Mouse (Mus musculus) embryonic facial prominence, embryonic 12.5 days (tissue): ENCODE results near the gene Zfyve21. TPM values are rescaled to one million over a fixed set of nuclear protein-coding genes. Genes with fewer than 3 reads are reported as not detected.

ENCODE experiments used
- ATAC-seq: fragments of 200-750 bp; cut with Nextera tagmentation; 2 replicates; pipeline ENCODE4 v1.8.0; 2017; ENCODE audit not compliant: insufficient number of reproducible peaks, insufficient read depth, low FRiP score, low TSS enrichment
- H3K27ac ChIP-seq: fragments of 300-500 bp; sonication (generic); 2 replicates; pipeline ENCODE4 v1.5.1; 2016; ENCODE audit warnings: mild to moderate bottlenecking
- H3K27me3 ChIP-seq: fragments of 300-500 bp; sonication (generic); 2 replicates; pipeline ENCODE4 v1.6.1; 2016; ENCODE audit warnings: mild to moderate bottlenecking, moderate library complexity
- H3K36me3 ChIP-seq: fragments of 300-500 bp; sonication (generic); 2 replicates; pipeline ENCODE4 v1.6.1; 2016; ENCODE audit warnings: mild to moderate bottlenecking
- H3K4me1 ChIP-seq: fragments of 300-500 bp; sonication (generic); 2 replicates; pipeline ENCODE4 v1.6.1; 2016
- H3K4me2 ChIP-seq: fragments of 300-500 bp; sonication (generic); replicated peaks from 2 replicates; pipeline ENCODE4 v1.6.1; 2016; ENCODE audit warnings: mild to moderate bottlenecking, moderate library complexity
- H3K4me3 ChIP-seq: fragments of 300-500 bp; sonication (generic); 2 replicates; pipeline ENCODE4 v1.5.1; 2016; ENCODE audit warnings: mild to moderate bottlenecking
- H3K9ac ChIP-seq: fragments of 300-500 bp; sonication (generic); 2 replicates; pipeline ENCODE4 v1.6.1; 2016; ENCODE audit warnings: mild to moderate bottlenecking, moderate library complexity
- H3K9me3 ChIP-seq: fragments of 300-500 bp; sonication (generic); 2 replicates; pipeline ENCODE4 v1.6.1; 2016; ENCODE audit warnings: mild to moderate bottlenecking, moderate library complexity
- WGBS: fragments of 180-500 bp; shearing (Covaris S2); methylation state at CpG from one replicate; pipeline ENCODE4 v1.1.7; 2016; 5-methylcytosine and 5-hydroxymethylcytosine counted together
- polyA plus RNA-seq: library from polyadenylated mRNA; unstranded; fragments of >200 nt; fragmentation: Nextera tagmentation; extraction: Ambion mirVana; gene quantifications from 2 replicates; pipeline ENCODE4 v1.2.1, GENCODE M21; 2016

Zfyve21 gene
- polyA plus RNA-seq, 1 experiment from 2014 or later: 88.9 TPM

DNA sequence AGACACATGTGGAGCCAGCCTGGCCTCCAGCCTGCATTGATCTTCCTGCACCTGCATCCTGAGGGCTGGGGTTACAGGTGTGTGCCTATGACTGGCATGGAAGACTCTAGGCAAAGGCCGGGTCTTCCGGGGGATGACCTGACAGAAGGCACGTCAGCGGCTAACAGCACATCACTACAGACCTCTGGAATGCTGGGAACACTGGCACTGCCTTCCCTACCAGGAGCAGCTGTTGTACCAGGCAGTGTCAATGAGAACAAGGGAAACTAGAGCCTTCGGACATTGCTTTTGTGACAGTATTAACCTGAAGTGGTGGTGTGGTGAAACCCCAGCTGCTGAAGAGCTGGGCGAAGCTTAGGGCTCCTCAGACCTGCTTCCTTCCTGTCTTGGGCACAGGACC, 5.2 kb upstream of the Zfyve21 start:
- H3K4me2 ChIP-seq: no peak overlapping the region
- H3K36me3 ChIP-seq: peaks cover 50% of the 10 kb centered on the region
- H3K27me3 ChIP-seq: no peaks in the 10 kb centered on the region
- ATAC-seq: no peak
- 90% methylated on average over 6 of the region's 6 CpGs for WGBS
- peak overlapping the region; percentile 52; the same call in 1 of the 2 replicates for H3K27ac ChIP-seq
- no peak overlapping the region for H3K4me3 ChIP-seq
- H3K9ac ChIP-seq: no peak overlapping the region
- H3K9me3 ChIP-seq: no peaks in the 10 kb centered on the region
- H3K4me1 ChIP-seq: peaks cover 25% of the 10 kb centered on the region

DNA sequence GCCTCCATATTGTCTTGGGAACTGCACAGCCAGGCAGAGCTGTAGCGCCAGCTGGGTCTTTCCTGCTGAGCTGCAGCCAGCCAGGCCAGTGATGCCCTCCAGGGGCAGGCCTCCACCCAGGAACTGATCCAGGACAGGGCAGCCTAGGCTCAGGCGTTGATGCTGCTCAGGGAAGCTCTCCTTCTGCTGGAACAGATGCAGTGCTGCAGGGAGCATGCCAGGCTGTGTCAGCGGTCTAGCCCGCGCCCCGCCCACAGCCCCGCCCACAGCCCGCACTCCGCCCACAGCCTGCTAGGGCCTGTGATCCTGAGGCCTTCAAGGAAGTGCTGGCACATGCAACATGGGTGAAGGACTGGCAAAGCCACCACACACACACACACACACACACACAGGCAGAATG, 4.2 kb upstream of the Zfyve21 start:
- ATAC-seq: 0 out of 2 replicates have a peak, but pooled peaks have one; percentile 10
- peaks cover 40% of the 10 kb centered on the region for H3K36me3 ChIP-seq
- peak overlapping the region; percentile 52 for H3K27ac ChIP-seq

DNA sequence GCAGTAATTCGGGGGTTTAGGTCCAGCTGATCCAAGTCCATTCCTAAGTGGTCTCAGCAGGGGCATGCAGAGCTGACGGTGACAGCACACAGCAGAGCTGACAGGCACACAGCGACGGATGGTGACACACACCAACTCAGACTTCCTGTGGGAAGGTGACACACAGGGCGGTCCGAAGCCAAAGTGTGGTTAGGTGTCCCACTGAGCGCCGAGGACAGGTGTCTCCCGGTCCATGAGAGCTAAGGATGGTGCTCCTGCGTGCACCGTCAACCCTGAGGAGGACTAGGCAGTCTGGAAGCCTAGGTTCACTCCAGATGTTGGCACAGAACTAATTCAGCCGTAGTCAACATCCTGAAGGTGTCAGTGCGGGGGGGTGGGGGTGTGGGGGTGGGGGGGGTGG, 1.9 kb upstream of the Zfyve21 start:
- H3K4me2 ChIP-seq: no peak overlapping the region
- ATAC-seq: no peak
- H3K4me3 ChIP-seq: no peak overlapping the region
- H3K9me3 ChIP-seq: no peaks in the 10 kb centered on the region
- no peak overlapping the region for H3K27ac ChIP-seq
- H3K4me1 ChIP-seq: peaks cover 47% of the 10 kb centered on the region
- no peak overlapping the region for H3K9ac ChIP-seq
- no peaks in the 10 kb centered on the region for H3K27me3 ChIP-seq
- 88% methylated on average over 13 of the region's 13 CpGs for WGBS
- peaks cover 18% of the 10 kb centered on the region for H3K36me3 ChIP-seq

More for the DNA sequence above, 4.2 kb upstream of the Zfyve21 start:
- Histone ChIP-seq H3K4me3 (no peak overlapping the region), H3K27me3 (no peaks in the 10 kb centered on the region), H3K4me1 (peaks cover 26% of the 10 kb centered on the region), H3K4me2 (peak overlapping the region; percentile 14; the same call in 1 of the 2 replicates), H3K9ac (no peak overlapping the region), H3K9me3 (no peaks in the 10 kb centered on the region)
- 3% methylated on average over 9 of the region's 9 CpGs for WGBS

DNA sequence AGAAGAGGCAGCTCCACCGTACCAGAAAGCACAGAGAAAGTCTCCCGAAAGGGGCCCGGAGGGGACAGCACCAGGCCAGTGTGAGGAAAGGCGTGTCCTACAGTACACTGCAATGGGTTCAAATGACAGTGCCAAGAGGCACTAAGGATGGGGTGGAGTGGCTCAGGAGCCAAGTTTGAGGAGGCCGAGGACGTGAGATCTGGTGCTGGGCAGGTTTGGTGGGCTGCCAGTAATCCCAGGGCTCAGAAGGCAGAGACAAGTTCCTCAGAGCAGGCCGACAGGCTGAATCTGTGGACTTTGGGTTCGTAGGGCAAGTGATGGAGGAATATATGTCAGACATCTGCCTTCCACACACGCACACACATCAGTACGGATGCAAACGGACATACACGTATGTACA, 1.4 kb upstream of the Zfyve21 start:
- H3K4me2 ChIP-seq: peak overlapping the region; percentile 86
- 69% methylated on average over 12 of the region's 12 CpGs for WGBS
- H3K9ac ChIP-seq: peak overlapping the region; percentile 72
- peaks cover 49% of the 10 kb centered on the region for H3K4me1 ChIP-seq
- no peak for ATAC-seq
- no peaks in the 10 kb centered on the region for H3K9me3 ChIP-seq
- no peaks in the 10 kb centered on the region for H3K27me3 ChIP-seq
- H3K36me3 ChIP-seq: peaks cover 13% of the 10 kb centered on the region
- H3K27ac ChIP-seq: no peak overlapping the region
- H3K4me3 ChIP-seq: peak overlapping the region; percentile 60

DNA sequence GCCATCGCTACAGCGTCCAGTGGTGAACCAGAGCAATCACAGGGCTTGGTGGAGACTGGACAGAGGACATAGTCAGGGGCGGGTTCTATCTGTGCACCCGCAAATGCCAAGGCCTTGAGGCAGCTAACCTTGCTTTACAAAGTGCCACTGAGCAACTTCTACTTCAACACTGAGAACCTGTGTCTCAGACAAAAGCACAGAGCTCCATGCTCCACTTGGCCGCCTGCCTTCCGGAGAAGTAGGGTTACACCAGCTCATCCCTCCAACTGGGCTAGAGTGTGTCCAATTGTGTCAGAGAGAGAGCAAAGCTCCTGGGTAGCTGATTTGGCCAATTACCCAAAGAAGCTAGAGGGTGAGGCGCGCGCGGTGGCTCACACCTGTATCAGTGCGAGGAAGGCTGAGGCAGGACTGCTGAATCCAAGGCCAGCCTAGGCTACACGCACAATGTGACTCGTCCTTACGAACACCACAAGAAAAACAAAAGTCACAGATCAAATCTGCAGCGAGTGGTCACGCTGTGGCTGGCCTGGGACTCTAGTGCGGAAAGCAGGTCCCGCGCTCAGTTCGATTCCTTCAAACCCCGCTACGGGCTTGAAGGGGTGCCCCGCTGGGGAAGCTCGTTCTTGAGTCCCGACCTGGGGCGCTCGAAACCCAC, 732 bp upstream of the Zfyve21 start:
- Histone ChIP-seq H3K27me3 (no peaks in the 10 kb centered on the region), H3K4me3 (peak overlapping the region; percentile 60), H3K9me3 (no peaks in the 10 kb centered on the region), H3K27ac (no peak overlapping the region; the same call in 1 of the 2 replicates), H3K4me1 (peaks cover 49% of the 10 kb centered on the region), H3K36me3 (peaks cover 7% of the 10 kb centered on the region; the same call in 1 of the 2 replicates), H3K4me2 (peak overlapping the region; percentile 86), H3K9ac (peak overlapping the region; percentile 72)
- WGBS: 5% methylated on average over 27 of the region's 27 CpGs
- no peak for ATAC-seq

DNA sequence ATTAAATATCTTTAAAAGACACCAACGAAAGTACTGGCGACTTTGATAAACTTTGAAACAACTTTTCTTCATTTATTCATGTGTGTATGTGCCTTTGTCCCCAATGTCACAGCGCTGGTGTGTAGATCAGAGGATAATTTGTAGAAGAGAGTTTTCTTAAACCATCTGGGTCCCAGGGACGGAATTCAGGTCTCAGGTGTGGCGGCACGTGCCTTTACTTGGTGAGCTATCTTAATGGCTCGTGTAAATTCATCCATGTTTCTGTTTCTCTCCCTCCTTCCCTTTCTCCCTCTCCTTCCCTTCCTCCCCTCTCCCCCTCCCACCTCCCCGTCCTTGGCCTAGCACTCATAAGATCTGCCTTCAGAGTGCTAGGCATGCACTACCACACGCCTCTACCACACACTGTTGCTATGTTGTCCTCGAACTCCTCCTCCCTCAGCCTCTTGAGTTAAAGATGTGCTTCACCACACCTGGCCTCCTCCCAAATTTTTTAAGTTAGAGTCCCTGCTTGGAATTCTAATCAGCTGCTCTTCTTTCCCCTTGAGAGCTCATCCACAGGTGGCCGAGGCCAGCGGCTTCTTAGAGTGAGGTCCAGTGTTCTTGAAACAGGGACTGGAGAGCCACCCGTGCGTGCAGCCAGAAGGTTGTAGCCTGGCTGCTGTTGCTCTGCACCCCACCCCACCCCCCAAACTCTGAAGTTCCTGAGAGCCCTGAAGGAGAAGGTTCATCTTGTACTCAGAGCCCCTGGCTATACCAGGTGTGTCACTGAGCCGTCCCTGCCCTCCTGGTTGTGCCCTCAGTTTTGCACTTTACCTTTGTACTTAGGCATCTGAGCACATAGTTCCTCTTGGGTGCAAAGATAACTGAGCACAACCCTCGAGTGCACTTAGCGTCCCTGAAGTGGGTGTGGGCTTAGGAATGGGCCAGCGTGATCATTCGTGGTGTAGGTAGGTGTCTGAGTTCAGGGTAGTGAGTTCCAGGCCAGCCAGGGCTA, 1.1 kb downstream of the Zfyve21 start:
- Histone ChIP-seq H3K9me3 (no peaks in the 10 kb centered on the region), H3K36me3 (no peaks in the 10 kb centered on the region), H3K4me2 (peak overlapping the region; percentile 68), H3K4me1 (peaks cover 45% of the 10 kb centered on the region), H3K27me3 (no peaks in the 10 kb centered on the region), H3K9ac (peak overlapping the region; percentile 82), H3K4me3 (peak overlapping the region; percentile 83), H3K27ac (0 out of 2 replicates have a peak overlapping the region, but pooled peaks have one; percentile 91)
- no peak for ATAC-seq
- 25% methylated on average over 19 of the region's 19 CpGs for WGBS

DNA sequence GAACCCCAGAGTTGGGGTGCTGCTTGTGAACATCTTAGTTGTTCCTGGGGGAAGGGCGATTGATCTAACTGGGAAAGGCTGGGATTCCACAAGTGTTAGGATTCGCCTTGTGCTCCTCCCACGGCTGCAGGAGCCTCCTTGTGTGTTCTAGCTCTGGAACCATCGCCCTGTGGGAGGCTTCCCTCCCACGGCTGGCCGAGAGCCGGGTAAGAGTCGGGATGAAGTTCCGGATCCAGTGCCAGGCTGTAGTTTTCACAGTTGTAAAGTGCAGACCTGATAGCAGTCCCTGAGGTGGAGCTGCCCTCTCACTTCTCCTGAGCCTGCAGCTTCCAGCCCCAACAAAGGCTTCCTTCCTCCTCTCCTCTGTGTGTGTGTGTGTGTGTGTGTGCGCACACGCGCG, 2.6 kb downstream of the Zfyve21 start:
- H3K27me3 ChIP-seq: no peaks in the 10 kb centered on the region
- no peaks in the 10 kb centered on the region for H3K9me3 ChIP-seq
- H3K4me3 ChIP-seq: 0 out of 2 replicates have a peak overlapping the region, but pooled peaks have one; percentile 10
- peak overlapping the region; percentile 68 for H3K4me2 ChIP-seq
- peak overlapping the region; percentile 6; the same call in 1 of the 2 replicates for H3K27ac ChIP-seq
- H3K9ac ChIP-seq: no peak overlapping the region
- 68% methylated on average over 13 of the region's 13 CpGs for WGBS
- H3K36me3 ChIP-seq: no peaks in the 10 kb centered on the region
- peaks cover 44% of the 10 kb centered on the region for H3K4me1 ChIP-seq
- no peak for ATAC-seq

DNA sequence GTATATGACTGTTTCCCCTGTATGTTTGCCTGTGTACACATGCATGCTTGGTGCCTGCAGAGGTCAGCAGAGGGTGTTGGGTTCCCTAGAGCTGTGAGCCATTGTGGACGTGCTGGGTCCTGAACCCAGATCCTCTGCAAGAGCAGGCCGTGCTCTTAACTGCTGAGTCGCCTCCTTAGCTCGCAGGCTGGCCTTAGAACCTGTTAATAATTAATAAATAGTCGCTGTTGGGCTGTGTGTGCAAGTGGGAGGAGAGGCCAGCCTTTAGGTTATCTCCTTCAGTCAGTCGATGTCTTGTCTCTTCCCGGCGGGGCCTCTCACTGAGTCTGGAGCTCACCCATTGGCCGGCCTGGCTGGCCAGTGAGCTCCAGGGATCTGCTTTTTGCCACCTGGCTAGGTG, 3.0 kb downstream of the Zfyve21 start:
- Histone ChIP-seq H3K4me3 (no peak overlapping the region), H3K4me1 (peaks cover 43% of the 10 kb centered on the region), H3K36me3 (no peaks in the 10 kb centered on the region), H3K9ac (no peak overlapping the region), H3K27ac (no peak overlapping the region), H3K9me3 (no peaks in the 10 kb centered on the region), H3K27me3 (no peaks in the 10 kb centered on the region), H3K4me2 (peak overlapping the region; percentile 68; the same call in 1 of the 2 replicates)
- WGBS: 71% methylated on average over 9 of the region's 9 CpGs
- no peak for ATAC-seq

DNA sequence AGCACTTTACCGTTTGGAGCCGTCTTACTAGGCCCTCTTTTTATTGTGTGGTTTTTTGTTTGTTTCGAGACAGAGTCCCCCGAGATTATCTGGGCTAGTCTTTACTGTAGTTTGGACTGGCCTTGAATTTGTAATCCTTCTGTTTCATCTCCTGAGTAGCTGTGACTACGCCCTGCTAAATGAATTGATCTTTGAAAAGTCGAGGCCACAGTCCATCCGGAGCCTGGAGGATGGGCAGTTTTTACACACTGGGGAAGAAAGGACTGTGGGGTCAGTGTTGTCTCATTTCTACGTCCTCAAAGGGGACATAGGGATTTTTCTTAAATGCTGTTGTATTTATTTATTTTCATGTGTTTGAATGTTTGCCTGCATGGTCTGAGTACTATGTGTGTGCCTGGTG, 4.0 kb downstream of the Zfyve21 start:
- peaks cover 36% of the 10 kb centered on the region for H3K4me1 ChIP-seq
- H3K36me3 ChIP-seq: no peaks in the 10 kb centered on the region
- no peaks in the 10 kb centered on the region for H3K9me3 ChIP-seq
- no peak overlapping the region for H3K27ac ChIP-seq
- H3K4me3 ChIP-seq: no peak overlapping the region
- WGBS: 92% methylated on average over 8 of the region's 8 CpGs
- no peak overlapping the region for H3K9ac ChIP-seq
- no peak for ATAC-seq
- H3K4me2 ChIP-seq: no peak overlapping the region
- H3K27me3 ChIP-seq: no peaks in the 10 kb centered on the region

DNA sequence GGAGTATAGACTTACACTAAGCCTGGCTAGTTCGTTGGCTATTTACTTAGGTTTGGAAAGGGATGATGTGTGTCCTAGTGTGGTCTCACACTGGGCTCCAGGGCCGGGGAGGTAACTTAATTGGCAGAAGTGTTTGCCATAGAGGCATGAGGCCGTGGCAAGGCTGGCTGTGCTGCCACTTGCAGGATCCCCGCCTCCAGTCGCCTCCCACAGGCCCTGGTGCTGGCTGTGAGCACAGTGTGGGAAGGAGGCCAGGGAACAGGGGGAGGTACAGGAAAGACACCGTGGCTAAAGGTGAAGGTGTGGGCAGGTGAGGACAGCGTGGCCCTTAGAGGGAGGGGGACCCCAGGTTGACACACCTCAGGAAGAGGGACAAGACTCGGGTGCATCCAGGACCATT, 6.0 kb downstream of the Zfyve21 start:
- Histone ChIP-seq H3K4me3 (no peak overlapping the region), H3K27ac (no peak overlapping the region), H3K36me3 (peaks cover 17% of the 10 kb centered on the region), H3K4me2 (no peak overlapping the region), H3K9ac (no peak overlapping the region), H3K9me3 (no peaks in the 10 kb centered on the region), H3K4me1 (peaks cover 30% of the 10 kb centered on the region), H3K27me3 (no peaks in the 10 kb centered on the region)
- no peak for ATAC-seq
- WGBS: 82% methylated on average over 8 of the region's 8 CpGs

DNA sequence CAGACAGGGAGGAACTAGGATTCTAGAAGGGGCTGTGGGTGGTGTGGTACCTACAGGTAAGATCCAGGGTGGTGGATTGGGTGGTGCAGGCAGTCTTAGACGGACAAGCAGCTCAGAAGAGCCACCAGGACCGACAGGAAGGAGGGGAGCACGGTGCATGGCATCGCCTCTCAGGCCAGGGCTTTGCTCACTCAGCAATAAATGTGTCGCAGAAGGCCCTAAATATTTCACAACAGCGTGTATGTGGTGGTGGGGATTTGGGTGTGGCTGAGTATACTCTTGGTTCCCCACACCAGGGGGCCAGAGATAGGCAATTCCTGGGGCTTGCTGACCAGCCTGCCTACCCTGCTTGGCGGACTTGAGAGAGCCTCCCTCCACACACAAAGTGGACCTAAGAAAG, 6.7 kb downstream of the Zfyve21 start:
- no peak overlapping the region for H3K27ac ChIP-seq
- no peak overlapping the region for H3K9ac ChIP-seq
- H3K9me3 ChIP-seq: no peaks in the 10 kb centered on the region
- ATAC-seq: no peak
- no peaks in the 10 kb centered on the region for H3K27me3 ChIP-seq
- H3K36me3 ChIP-seq: peaks cover 25% of the 10 kb centered on the region
- no peak overlapping the region for H3K4me2 ChIP-seq
- WGBS: 85% methylated on average over 7 of the region's 7 CpGs
- H3K4me3 ChIP-seq: no peak overlapping the region
- H3K4me1 ChIP-seq: peaks cover 22% of the 10 kb centered on the region
